Mouse (Mus musculus) megakaryocyte, embryonic 14.5 days (primary cell): Measurements from ENCODE around the gene Fbrsl1.

Experiments used
- FLI1 ChIP-seq: IDR thresholded peaks from 2 replicates; pipeline ENCODE4 v1.6.1; 2012; ENCODE audit warnings: low read length, inconsistent platforms, mixed read lengths
- GATA1 ChIP-seq: IDR thresholded peaks from 3 replicates; pipeline ENCODE4 v1.6.1; 2012; ENCODE audit warnings: mixed read lengths, low read length, inconsistent platforms, borderline replicate concordance

DNA sequence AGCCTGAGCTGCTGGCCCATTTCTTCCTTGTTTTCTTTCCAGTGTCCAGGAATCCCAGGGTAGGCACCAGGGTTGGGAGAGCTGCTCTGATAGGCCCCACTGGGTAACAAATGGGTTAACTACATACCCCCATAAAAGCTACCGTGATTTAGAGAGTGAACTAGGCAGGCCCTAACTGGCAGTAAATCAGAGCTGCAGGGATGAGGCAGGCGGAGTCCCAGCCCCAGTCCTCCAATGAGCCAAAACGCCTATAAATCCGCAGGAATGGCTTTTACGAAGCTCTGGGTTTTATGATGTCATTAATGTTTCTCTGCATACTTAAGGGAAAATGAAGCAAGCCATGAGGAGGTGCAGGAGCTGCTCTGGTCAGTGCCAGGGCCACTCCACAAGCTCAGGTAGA, 33.3 kb downstream of the Fbrsl1 start:
- no peak for TF ChIP-seq FLI1
- no peak for TF ChIP-seq GATA1
